Mouse (Mus musculus) kidney, adult 9 months (tissue): Measurements from ENCODE around the gene Faf1.

Experiments used
- DNase-seq: peaks from one replicate; pipeline ENCODE4 v3.0.0; 2022

Faf1 gene

DNA sequence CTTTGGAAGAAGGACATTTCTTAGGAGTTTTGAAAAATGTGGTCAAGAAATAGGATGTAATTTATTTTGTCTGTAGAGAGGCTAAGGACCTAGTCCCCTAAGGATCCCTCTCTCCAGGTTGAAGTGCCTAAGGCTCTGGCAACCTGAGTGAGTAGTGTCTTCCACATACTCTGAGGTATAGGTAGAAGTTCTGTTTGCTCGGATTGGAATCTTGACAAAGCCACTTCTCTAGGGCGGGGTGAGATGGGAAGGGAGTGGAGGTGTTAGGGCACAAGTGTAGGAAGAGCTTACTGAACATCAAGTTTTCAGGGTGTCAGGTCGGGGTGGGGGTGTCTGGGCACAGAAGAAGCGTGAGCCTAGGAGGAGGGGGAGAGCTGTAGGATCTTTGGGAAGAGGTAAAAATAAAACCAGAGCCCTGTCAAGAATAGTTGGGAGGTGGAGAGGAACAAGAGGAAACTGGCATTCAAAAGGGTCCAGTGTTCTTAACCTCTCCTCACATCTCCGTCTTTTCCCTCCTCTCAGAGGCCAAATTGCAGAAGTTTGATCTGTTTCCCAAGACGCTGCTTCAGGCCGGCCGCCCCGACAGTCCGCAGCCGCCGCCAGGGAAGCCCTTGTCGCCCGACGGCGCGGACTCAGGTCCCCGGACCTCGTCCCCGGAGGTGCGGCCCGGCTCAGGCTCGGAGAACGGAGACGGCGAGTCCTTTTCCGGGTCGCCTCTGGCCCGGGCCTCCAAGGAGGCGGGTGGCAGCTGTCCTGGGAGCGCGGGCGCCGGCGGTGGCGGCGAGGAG is 304.9 kb downstream of the Faf1 start:
- no peak for DNase-seq

DNA sequence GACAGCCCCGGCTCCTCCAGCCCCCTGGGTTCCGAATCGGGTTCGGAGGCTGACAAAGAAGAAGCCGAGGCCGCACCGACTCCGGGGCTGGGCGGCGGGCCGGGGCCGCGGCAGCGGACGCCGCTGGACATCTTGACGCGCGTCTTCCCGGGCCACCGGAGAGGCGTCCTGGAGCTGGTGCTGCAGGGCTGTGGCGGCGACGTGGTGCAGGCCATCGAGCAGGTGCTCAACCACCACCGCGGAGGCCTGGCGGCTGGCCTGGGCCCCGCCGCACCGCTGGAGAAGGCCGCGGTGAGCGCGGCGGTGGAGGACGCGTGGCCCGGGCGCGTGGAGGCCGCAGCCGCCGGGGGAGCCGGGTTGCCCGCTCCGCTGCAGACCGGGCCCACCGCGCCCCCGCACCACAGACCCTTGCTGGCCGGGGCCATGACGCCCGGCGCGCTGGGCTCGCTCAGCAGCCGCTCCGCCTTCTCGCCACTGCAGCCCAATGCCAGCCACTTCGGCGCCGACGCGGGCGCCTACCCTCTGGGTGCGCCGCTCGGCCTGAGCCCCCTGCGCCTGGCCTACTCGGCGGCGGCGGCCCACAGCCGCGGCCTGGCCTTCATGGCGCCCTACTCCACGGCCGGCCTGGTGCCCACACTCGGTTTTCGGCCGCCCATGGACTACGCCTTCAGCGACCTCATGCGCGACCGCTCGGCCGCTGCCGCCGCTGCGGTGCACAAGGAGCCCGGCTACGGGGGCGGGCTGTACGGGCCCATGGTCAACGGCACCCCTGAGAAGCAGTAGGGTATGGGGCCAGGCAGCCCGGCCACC is 305.7 kb downstream of the Faf1 start:
- DNase-seq = no peak

DNA sequence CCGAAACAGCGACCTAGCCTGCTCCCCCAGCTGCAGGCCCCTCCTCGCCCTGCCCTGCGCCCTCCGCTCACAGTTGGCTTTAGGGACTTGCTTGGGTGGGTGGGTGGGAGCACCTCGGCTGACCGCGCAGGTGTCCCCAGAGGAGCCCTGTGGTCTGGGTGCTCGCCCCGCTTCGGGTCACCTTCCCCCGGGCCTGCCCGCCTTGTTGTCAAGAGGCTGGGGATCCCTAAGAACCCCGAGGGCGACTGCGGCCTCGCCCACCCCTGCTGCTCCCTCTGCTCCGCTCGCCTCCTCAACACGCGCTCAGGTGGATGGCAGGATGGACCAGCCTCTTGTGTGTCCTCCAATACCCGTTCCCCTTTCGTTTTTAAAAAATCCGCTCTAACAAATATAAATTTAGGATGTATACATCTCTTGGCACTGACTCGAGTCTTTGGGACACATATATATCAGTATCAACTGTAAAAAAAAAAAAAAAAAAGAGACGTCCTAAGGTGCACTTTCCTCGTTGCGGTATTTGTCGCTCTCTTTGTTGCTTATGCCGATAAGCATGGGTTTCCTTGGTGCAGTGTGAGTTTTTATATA is 306.4 kb downstream of the Faf1 start:
- DNase-seq = no peak

DNA sequence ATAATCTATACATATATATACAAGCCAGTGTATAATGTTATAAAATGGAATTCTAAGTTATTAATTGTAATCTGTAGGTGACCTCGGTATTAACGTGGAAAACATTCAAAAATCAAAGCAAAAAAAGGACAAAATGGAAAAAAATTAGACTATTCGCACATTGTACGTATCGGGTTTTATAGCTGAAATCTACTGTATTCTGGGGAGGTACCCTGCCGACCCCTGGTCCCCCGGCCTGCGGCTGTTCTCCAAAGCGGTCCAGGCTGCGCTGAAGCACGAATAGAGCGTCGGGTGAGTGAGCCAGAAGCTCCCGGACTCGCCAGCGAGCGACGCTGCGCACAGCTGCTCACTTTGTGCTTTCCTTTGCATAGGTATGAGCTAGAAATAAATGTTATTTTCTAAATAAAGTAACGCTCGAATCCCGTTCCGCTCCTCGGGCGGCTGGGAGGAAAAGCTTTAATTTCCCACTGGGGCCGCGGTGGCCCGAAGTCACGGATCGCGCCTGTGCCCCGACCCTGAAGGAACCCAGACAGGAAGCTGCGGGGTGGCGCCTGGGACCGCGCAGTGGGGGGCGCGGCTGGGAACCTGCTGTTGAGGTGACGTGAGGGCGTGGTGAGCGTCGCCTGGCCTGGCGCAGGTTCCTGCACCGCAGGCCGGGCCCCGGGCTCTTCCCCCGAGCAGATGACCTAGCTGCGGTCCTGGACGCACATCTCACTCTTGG is 307.1 kb downstream of the Faf1 start:
- no peak for DNase-seq

DNA sequence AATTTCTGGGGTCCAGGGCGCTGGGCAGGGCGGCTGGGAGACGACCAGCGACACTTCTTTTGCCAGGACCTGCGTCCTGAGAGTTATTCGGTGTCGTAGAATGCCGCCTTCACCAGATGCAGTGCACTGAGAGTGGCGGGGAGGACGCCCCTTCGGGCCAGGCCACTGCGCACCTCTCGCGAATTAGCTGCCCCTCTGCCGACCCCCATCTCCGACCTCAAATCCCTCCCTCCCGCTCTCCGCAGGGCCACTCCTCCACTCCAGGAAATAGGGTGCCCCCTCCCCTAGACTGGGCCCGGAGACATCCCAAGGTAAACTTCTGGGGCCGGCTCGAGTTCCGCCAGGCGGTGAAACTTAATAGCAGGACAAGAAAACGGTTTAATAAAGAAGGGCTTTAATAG is 307.6 kb downstream of the Faf1 start:
- no peak for DNase-seq

DNA sequence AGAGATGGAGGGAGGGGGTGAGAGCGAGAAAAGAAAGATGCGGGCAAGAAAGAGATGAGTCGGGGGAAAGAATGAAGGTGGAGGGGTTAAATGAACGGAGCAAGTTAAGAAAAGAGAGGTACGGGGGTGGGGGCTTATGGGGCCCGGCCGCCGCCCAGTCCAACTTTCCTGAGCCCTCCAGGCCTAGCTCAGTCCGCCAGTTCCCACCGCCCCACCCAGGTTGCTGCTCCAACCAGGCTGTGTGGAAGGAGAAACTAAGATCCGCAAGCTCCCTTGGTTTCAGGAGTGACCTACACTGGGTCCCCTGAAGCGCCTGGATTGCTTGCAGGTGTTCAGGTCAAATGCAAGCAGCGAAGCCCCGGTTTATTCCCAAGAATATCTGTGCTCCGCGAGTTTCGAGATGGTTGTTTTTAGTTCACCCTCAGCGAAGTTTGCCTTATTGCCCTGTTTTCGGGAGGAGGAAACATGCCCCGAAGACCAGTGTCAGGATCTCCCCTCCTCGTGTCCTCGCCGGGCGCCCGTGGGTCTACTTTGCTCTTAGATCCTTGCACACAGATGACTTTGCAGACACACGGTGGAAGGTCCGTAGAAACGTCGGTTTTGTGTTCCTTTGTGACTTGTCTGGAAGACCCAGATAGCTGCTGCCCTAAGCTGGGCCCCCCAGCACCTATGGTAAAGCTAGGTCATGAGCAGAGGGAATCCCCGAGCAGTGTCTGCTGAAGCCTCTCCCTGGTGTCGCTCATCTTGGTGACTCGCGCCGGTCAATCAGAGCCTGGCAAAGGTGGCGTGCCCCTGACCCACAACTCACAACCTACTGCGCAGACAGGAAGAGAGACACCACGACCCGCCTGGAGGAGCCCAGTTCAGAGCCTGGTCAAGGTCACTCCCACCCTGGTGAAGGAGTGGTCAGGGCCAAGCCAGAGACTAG is 308.4 kb downstream of the Faf1 start:
- DNase-seq = no peak

DNA sequence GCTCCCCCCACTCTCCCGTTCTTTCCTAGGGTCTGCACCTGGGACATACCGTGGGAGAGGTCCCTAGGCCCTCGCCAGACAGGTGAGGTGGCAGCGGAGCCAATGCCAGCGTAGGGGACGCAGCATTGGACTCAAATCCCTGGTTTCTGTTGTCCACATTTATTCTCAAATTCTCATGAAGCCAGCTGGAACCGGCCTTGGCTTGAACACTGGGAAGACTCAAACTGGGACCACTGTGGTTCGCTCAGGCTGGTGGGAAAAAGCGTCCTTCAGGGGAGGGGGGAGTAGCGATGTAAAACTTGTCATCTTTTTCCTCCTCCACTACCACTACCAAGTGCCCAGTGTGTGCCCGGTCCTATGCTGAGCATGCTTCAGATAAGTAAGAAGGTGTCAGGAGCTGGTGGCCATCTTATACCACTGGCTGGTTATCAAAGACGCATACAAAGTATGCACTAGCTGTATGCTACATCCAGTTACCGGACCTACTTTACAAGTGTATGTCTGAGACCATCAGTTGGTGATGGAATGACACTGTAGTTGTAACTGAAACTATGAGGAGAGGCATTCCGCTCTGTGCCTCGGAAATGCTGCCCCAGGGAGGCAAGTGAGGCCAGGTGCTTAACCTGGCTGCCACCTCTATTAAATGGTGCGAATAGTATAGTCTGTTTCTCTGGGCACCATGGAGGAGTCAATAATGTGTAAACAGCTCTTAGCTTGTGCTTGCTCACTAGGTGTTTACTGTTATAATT is 309.2 kb downstream of the Faf1 start:
- no peak for DNase-seq

DNA sequence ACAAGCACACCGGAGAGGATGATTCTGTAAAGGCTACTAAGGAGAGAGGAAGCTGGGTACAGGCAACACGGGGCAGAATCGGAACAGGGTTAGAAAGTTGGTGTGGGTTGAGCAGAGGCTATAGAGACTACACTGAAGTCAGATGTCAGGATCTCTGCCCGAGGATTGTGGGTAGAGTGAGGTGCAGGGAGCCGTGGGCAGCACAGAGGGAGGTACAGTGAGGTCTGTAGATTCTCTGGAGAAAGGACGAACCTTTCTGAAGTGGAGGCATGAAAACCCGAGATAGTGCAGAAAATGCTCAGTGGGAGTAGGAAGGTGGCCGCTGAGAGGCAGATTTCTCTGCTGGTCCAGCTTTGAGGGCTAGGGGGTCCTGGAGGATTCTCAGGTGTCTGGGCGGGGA is 309.9 kb downstream of the Faf1 start:
- no peak for DNase-seq

DNA sequence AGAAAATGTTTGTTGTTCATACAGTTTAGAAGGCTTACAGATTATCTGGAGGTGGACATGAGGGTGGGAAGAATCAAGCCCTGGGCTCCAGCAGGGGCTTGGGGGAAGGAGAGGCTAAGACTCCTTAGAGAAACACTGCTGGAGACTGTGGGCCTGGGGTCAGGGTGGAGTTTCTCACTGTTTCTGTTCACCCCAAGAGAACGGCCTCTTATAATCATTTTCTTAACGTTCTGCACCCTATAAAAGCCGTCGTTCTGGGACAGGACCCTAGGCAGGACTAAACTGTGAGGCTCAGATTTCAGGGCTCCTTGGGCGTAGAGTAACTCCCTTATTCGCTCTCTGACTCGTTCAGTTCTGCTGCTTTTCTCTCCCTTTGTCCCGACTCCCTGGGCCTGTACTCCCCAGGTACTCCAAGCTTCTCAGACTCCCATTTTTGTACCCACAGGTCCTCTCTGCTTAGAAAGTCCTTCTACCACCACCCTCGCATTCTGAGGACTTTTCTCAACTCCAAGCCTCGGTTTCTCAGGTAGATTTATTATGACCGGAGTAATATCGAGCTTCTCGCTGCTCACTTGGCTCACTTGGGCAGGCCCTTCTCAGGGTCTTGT is 310.5 kb downstream of the Faf1 start:
- no peak for DNase-seq

DNA sequence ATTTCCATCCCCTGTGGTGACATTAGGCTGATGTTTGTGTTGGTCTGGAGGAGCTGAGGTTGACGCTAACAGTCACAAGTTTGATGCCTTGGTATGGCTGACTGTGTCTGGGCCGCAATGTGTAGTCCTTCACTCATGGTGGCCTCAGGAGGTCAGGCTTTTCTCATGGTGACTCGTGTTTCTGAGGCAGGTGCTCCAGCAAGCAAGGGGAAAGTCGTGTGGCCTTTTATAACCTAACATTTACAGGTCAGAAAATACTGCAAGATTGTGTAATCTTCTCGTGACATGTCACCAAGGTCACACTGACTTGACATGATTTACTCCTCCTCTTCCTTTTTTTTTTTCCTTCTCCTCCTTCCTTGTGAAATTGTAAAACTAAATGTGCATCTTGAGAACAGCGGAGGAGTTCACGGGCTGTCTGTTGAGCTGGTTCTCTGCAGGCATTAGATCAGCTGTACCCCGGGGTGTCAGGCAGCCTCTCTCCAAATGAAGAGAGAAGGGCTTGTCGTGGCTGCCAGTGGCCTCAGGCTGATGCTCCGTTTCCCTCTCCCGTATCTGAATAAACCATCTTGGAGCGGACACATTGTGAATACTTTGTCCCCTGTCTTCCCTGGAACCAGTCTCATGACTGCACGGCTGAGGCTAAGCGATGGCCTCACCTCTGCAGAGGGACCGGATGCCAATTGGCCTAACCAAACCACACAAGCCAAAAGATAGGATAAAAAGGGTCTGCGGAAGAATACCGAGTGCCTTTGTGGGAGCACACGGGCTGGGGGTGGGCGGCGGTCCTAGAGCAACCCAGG is 311.4 kb downstream of the Faf1 start:
- no peak for DNase-seq

DNA sequence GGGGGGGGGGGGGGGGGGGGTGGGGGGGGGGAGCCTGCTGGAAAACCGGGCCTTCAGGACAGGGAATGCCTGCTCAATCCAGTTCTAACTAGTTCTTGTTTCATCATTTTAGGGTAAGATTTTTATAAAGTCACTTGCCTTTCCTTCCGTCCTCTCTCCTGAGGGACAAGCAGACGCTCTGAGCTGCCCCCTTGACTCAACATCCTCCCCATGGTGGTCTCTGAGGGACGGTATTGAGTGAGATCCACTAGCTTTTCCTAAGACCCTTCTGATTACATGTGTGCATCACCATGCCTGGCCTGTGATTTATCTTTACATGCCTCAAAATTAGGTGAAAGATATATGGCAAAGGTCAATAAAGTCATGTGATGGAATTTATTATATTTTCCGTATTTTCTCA is 312.0 kb downstream of the Faf1 start:
- no peak for DNase-seq

DNA sequence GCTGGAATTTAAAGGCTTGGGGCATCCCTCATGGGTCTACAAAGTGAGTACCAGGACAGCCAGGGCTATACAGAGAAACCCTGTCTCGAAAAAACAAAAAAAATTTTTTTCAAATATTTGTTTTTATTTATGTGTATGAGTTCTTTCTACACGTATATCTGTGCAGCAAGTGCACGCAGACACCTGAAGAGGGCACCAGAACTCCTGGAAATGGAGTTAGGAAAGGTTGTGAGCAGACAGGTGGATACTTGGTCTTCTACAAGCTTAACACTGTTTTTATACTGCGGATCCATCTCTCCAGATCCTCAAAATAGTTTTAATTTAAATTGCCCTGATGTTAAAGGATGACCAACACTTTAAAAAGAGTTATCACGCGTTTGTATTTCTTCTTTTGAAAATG is 312.8 kb downstream of the Faf1 start:
- no peak for DNase-seq

DNA sequence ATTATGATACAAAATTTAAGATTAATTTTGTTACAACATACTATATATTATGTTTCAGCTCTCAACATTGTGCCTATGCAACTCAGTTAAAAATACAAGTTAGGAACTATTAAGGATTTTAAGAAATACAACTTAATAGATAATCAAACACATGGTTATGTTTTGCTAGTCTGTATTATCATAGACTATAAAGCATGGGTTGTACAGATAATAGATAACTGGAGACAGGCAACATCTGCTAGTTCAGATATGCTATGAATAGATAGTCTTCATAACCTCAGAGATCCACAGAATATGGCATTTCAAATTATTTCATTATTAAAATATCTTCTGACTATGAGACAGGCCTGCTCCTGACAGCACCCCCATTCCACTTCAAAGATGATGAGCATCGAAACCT is 329.7 kb downstream of the Faf1 start:
- no peak for DNase-seq
